Mouse (Mus musculus): ENCODE data around the gene Prss57.
A peak's percentile ranks its signal among the peaks of the same experiment; 100 is the strongest.

Prss57 gene

DNA sequence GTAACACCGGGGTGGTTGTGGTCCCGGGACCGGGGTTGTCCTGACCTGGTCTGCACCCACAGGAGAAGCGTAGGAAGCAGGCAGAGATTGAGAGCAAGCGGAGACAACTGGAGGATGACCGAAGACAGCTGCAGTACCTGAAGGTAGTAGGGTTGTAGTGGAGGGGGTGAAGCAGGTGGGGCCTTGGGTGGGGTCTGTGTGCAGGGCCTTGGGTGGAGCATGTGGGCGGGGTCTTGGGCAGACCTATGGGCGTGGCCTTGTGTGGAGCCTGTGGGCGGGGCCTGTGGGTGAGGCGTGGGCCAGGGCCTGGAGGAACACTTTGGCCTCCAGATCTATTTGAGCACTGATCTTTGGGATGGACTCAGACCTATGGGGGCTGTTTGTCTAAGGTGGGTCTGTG lies 16.2 kb upstream of the Prss57 start:
- peak; percentile 29 for DNase-seq

DNA sequence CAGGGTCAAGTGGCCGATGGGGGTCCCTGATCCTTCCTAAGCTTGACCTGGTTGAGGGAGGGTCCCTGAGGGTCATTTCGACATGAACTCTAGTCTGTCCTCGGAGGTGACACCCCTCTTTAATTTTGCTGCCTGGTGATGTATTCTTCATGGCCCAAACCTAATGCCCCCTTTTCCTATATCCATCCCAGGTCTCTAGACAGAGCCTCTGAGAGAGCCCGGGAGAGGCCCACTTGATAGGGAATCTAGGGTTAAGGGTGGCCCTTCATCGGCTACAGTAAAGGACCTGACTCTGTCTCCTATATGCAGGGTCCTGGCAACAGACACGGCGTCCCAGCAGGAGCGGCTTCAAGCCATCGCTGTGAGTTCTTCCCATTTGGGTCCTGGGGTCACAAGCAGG lies 15.6 kb upstream of the Prss57 start:
- DNase-seq, result no peak

DNA sequence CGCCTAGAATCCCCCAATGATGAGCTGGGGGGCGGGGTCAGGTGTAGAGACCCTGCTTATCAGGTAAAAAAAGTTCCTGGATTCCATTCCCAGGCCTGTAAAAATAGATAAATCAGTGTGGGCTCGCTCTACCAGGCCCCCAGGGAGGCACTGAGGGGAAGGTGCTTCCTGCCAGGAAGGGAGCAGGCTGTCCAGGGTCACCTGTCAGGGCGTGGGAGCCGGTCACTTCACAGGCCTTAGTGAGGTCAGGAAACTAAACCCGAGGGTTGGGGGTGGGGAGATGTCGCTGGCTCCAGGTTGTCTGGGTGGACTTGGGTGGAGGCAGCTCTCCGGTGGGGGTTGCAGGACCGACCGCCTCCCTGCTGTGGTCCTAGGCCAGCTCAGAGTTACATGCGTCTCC lies 14.9 kb upstream of the Prss57 start:
- no peak for DNase-seq

DNA sequence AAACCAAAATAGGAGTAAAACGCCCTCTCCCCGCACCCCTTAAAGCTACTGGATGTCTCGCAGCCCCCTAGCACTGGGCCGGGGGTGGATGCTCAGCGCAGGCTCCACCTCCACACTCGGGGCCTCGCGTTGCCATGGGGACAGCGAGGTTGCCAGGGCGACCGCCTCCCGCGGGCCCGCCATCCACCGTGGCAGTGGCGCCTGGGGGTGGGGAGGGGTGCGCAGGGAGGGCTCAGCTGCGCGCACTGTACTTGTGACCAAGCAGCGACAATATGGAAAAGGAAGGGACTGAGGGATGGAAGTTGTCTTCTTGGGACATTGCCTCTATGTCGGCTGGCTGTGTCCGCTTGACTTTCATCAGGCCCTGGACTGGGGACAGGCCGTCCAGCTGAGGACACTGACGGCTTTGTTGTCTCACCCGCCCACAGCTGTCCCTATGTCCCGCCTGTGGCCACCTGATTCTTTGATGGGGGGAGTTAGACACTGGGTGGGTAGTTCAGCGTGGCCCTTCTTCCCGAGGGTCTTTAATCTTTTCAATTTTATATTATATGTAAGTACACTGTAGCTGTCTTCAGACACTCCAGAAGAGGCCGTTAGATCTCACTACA lies 13.1 kb upstream of the Prss57 start:
- DNase-seq, result no peak

DNA sequence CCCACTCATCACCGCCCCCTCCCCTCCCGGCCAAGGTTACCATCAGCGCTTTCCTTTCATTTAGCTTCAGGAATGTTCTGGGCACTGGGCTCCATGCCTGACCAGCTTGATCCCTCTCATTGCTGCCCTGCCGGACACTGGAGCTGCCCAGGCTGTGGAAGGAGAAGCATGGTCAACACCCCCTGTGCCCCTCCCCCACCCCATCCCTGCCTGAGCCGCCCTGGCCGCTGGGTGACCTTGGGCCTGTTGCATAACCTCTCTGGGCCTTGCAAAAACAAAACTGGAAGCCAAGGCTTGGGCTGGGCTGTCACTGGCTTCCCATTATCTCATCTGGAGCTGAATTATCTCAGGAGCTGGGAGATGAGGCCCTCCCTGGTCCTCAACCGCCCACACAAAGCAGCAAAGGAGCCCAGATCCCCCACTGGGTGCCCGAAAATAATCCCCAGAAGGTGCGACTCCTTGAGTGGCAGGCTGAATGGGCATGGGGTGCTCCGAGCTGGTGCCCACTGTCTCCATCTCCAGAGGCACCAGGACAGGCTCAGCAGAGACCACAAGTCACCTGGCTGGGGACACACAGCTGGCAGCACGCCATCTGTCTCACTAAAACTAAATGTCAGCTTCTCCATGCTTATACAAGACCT lies 11.7 kb upstream of the Prss57 start:
- DNase-seq, result no peak

DNA sequence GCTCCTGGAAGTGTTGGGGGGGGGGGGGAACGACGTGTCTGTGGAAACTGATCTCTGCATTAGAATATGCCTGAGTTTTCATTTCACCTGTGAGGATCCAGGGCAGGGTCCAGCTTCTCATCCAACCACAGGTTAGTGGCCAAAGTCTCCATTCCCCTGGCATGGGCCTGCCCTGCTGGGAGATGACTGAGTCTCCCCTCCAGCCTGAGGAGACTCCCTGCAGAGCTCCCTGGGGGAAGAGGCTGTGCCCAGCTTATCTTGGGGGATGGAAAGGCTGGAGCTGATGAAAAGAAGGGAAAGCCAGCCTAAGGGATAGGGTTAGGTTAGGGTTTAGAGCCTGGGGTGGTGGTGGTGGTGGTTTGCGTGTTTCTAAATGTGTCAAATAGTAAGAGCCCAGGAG lies 11.1 kb upstream of the Prss57 start:
- no peak for DNase-seq

DNA sequence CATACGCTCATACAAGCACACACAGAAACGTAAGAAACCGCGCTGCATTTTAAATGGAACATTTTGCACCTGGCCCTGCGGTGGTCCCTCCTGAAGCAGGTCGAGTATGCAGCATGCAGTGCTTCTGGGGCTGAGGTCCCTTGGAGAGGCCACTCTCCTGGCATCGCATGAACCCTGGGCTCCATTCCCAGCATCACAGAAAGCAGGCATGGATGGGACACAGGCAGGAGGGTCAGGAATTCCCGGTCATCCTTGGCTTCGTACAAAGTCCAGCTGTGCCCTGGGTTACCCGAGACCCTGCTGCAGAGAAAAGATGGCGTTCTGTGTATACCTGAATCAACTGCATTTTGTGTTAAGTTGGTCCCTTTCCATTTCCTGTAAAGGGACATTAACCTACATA lies 9.7 kb upstream of the Prss57 start:
- DNase-seq, result no peak

DNA sequence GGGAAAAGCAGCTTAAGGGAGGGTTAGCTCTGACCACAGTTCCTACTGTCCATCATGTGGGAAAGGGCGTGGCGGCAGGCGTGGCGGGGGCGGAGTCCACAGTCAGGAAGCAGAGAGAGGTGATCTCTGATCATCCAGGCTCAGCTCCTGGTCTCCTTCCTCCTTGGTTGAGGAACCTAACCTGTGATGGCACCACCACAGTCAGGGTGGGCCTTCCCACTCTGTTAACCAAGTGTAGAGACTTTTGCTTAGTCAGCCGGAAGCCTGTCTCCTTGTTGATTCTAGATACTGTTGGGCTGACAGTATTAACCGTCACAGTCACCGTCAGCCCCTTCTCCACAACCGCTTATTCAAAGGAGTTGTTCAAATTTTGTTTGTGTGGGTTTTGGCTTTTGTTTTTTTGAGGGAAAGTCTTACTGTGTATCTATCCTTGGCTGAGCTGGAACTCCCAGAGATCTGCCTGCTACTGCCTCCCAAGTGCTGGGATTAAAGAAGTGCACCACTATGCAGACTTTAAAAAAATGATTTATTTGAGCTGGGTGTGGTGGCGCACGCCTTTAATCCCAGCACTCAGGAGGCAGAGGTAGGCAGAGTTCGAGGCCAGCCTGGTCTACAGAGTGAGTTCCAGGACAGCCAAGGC lies 7.6 kb upstream of the Prss57 start:
- no peak for DNase-seq

DNA sequence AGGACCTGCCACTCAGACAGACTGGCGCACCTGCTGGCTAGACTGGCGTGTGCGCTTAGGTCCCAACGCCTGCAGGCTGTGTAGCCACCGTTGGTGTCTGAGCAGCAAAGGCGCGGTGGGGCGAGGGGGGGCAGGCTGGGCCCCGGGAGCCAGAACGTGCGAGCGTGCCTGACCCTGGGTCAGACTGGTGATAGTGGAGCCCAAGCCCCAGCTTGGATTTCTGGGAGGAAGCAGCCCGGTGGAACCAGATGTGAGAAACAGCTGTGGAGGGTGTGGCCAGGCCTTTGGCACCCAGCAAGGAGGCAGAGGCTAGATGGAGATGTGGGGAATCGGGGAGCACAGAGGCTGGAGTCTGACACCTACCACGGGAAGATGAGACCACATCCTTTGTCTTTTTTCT lies 6.6 kb upstream of the Prss57 start:
- no peak for DNase-seq

DNA sequence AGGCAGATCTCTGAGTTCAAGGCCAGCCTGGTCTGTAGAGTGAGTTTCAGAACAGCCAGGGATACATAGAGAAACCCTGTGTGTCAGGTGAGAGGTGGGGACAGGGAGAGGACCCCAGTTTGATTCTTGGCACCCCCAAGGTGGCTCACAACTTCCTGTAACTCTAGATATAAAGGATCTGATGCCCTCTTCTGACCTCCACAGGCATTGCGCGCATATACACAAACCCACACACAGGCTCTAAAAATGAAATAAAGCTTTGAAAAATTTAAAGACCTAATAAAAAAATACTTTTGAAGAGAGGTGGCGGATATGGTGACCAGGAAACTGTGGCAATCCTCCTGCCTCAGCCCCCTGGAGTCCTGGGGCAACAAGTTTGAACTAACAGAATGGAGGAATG lies 5.1 kb upstream of the Prss57 start:
- no peak for DNase-seq

DNA sequence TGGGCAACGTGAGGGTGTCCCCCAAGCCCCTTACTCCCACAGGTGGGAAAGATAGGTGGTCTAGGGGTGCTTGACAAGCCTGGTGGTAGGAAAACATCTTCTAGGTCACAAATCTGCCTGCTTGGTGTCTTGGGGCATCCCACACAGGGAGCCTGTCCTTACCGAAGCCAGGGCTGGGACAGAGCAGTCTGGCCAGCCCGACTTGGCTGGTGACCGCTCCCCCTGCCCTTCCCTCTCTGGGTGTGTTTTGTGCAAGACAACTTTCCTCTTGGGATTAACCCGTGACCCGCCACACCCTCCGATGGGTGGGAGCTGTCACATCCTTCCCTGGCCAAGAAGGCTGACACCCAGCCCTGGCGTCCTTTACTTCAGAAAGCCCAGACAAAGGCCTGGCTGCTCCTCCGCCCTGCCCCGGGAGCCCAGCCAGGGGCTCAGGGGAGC lies 3.8 kb upstream of the Prss57 start:
- no peak for DNase-seq

DNA sequence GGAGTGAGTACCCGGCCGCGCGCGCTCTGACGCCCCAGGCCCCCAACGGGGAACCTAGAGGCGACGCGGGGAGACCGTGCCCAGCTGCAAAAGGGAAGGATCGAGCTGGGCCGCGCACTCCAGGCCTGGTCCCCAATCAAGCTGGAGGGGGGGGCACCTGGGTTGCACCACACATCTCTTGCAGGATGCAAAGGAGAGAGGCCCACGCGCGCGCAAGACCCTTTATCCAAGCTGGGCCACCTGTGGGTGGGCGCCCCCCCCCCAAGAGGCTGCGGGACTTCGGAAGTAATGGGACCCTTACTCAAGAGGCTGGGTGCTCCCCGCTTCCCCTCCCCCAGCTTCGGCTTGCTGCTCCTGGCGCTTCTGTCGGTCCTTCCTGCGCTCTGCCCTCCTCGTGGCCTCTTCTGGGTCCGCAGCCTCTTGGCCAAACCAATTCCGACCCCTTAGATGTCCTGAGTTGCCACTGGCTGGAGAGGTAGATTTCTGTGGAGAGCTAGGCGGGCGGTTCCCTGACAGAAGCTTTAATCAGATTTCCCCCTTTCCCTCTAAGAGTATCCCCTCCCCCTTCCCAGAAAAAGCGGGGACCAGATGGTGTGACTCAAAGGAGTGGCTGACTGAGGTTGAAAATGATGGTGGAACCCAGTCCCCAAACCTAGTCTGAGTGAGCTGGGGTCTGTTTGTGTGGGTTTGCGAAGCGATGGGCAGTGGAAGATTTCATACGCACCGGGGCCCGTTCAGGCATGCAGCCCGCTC lies 3.2 kb upstream of the Prss57 start:
- peak; percentile 68 for DNase-seq

DNA sequence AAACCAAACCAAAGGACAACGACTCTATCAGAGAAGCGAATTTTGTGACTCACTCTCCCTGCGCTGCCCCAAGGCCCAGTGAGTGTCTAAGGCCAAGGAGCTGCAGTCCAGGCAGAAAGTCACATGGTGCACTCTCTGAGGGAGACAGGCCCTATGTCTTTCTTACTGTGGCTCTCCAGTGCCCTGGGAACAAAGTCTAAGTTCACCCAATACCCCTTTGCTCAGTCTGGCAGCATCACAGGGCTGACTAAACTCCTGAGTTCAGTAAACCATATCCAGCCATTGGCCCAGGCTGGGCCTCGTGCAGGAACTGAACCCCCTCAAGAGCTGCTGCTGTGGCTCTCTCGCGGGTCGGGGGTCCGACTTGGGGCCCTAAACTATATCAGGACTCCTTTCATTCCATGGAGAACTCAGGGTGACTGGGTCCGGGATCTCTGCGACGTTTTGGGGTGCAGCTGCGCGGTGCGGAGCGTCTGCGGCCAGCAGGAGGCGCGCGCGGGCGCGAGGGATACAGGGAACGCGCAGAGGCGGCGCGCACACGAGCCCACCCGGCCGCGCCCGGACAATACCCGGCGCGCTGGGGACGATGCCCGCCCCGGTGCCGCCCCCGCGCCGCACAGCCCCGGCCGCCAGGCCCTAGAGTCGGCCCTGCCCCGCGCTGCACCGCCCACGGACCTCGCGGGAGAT lies 2.4 kb upstream of the Prss57 start, which contains the start of gene Palm:
Palm (plus strand) TSS at position 522 of the 687 bp plus-strand sequence.
- DNase-seq, result peak; percentile 85

DNA sequence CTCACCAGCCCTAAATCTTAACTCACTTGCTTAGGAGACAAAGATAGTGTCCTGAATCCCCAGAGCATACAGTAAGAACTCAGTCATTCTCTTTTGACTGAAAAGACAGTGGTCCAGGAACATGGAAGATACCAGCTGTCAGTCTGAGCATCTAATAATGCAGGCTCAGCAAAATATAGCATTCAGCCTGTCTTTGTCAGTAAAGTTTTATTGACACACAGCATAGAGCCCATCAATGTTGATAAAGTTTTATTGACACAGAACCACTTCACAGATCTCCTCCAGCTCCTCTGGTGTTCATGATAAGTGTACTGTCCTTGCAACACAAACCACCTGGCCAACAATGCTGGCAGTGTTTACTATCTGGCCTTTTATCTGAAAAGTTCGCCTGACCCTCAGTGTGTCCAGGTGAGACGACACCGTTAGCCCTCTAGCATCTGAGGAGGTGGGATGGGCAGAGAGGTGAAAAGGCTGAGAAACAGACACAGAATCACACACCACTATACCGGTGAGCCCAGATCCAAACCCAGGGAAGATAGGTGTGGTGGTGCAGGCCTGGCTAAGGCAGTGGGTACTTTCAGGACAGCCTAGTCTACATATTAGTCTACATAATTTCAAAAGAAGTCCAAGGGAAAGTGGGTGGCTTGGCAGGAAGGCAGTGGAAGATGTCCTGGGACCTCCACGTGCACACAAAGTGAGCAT lies 1.7 kb upstream of the Prss57 start:
- DNase-seq, result no peak

DNA sequence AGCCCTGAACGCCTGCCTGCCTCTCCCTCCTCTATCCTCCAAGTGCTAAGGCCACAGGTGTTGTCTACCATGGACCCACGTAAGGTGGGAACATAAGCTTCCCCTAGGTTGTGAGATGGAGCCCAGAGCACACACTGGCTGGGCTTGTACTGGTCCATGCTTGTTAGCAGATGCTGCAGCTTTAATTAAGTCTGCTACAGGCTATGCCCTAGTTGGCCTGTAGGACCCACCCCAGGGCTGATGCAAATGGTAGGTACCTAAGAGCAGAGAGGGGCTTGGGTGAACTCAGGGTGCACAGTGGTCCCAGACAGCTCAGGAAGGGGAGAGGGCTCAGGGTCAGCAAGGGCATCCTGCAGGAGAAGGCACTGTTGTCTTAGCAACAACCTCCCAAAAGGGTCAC lies 1.2 kb downstream of the Prss57 start:
- DNase-seq, result no peak

DNA sequence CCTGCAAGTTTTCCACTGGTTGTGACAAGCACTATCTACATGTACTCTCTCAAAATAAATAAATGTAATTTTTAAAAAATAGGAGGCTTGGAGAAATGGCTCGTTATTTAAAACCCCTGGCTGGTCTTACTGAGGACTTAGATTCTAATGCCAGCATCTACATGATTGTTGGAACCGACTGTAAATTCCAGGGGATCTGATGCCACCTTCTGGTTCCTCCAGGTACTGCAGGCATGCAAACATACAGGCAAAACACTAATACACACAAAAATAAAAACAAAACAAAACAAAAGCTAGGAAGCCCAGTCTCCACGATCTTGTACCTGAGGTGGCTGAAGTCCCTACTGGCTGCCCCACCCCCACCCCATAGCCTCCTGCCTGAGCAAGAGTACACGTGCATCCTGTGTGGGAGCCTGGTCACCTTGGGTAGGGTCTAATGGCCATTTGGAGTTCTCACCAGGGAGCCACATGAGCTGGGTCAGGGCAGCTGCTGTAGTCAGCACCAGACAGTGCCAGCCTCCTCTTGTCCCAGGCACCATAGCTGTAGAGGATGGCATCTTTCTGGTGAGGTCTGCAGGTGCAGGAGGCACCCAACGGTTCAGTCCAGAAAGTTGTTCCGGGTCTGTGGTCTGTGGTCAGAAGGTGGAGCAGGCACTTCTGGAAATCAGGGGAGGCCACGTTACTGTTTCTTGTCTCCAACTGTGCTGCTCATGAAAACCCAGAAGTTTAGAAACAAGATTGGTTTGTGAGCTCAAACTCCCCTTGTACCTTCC lies 2.2 kb downstream of the Prss57 start:
- DNase-seq, result peak; percentile 88

DNA sequence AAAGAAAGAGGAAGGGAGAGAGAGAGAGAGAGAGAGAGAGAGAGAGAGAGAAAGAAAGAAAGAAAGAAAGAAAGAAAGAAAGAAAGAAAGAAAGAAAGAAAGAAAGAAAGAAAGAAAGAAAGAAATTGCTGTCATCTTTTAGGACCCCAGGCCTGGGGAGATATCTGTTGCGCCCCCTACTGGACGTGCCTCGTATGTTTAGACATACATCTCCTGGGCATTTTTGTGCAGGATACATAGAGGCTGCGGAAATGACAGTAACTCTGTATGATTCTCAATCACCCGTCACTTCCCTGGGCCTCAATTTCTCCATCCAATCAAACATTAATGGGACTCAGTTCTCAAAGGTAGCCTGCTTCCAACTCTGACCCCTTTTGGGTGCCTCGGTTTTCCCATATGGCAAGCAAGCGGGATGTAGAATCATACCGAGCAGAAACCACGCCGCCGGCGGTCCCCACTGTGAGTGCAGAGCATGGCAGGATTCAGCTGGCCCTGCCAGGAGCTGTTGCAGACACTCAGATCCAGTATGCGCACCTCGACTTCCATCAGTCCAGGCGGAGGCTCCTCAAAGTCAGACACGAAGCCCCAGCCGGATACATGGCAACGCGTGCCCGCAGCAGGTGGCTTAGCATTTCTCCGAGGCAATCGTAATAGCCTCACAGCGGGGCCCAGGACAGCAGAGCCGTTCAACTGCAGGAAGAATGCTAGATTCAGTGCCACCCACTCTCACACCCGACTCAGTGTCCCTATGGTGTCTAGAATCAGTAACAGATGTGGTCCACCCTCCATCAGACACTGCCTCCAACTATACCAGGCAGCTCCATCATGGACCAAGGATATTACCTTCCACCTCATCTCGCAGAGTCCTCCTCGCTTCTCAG lies 6.6 kb downstream of the Prss57 start:
- no peak for DNase-seq

DNA sequence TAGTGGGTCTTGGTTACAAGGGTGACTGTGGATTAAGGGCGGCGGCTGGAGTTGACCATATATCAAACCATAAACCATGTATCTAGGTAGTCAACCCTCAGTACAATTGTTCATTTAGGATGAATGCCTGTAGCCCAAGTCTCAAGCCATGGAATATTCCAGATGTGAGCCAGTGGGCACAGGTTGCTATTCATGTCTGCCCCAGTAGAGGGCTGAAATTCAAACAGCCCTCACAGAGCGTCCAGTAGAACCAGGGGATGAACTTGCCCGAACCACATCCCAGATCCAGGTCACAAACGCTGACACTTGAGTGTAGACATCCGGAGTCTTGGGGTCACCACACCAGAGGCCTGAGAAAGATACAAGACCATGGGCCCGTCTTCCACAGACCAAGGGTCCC lies 7.7 kb downstream of the Prss57 start:
- peak; percentile 44 for DNase-seq

DNA sequence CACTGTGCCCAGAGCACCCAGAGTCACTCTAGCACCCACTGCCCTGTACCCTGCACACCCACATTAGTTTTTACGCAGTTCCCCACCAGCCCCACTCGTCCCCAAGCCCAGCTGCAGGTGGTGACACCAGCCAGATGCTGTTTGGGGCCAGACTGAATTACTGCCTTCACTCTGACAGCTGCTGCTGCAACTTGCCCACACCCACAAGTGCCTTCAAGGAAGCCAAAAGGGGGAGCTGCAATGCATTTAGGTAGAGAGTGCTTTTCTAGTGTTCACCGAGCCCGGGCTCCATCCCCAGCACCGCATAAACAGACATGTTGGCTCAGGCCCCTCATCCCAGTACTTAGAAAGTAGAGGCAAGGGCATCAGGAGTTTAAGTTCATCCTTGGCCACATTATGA lies 8.8 kb downstream of the Prss57 start:
- peak; percentile 51 for DNase-seq

DNA sequence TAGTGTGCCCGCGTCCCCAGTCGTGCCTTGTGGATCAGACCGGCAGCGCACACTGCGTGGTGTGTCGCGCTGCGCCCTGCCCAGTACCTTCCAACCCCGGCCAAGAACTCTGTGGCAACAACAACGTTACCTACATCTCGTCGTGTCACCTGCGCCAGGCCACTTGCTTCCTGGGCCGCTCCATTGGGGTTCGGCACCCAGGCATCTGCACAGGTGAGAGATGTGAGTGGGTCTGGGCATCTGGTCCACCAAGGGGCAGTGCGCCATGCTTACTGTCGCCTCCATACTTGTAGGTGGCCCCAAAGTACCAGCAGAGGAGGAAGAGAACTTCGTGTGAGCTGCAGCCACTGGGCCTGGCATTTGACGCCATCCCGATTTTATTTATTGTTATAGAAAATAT lies 9.6 kb downstream of the Prss57 start:
- peak; percentile 66 for DNase-seq

DNA sequence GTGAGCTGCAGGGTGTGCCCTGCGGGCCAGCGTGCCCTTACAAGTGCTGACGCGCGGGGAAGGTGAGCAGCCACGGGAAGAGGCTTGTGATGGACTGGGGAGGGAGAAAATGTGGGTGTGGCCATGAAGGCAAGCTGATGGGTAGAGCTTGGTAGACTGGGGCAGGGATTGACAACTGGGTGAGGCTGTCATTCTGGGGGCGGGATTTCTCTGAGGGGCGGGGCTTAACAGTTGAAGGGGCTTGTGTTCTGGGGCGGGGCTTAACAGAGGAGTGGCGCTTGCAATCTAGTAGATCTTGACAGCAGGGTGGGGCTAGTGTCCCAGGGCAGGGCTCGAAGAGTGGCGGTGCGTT lies 10.1 kb downstream of the Prss57 start:
- no peak for DNase-seq
